Mouse (Mus musculus): Measurements from ENCODE around the gene Pdlim4. TPM values are rescaled to one million over a fixed set of nuclear protein-coding genes. Genes with fewer than 3 reads are reported as not detected.
"Not testable (repeated sequence)": the region's sequence is repeated elsewhere in the genome, so short reads cannot be mapped to it uniquely, and the experiment has no call there.

Pdlim4 gene
- polyA plus RNA-seq, 1 experiment from 2014 or later = 33.9 TPM

DNA sequence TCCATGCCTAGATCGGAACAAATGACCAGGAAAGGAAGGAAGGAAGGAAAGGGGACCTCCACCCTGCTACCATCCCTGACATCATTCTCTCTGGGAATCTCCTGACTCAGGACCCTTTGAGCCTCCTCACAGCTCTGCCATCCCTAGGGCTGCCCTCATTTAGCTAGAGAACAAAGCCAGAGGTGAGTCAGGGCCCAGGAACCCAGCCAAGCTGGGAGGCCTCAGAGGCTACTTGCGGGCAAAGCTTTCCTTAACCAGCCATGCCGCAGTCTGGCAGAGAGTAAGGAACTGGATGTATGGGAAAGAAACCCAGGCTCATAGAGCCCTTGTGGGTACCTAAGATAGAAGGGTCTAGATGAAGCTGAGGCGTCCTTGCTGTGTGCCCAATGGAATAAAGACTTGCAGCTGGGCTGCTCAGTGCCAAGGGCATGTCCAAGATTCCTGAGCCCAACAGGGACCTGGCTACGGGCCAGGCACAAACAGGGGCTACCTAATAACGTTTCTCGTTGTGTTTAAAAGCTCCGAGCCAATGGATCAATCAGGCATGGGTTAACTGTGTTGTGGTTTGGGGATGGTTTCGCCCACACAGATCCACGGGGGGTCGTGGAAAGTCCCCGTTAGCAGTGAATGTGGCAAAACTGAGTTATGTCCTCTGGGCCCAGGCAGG lies 6.6 kb downstream of the Pdlim4 start:
- no peak overlapping the region for H3K27ac ChIP-seq
- H3K4me3 ChIP-seq (ENCODE audit: inconsistent target) = no peak overlapping the region

DNA sequence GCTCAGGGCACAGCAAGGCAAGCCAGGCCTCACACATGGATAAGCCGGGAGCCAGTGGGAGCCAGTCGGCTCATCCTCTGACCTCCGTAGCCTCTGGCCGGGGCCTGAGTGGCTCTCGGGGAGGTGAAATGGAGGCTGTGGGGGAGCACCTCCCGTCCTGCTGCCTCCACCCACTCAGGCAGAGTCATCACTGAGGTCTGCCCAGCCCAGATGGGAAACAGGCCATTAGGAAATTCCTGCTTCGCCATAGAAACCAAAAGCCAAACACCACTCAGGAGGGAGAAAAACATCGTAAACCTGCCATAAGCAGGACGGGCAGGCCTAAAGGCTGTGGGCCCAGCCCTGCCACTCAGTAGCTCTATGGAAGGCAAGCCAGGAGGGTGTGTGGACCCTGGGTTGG lies 8.5 kb downstream of the Pdlim4 start:
- no peak overlapping the region for H3K27ac ChIP-seq
- WGBS (ENCODE audit: missing documents) = 87% methylated on average over 9 of the region's 9 CpGs
- H3K79me2 ChIP-seq (ENCODE audit: inconsistent target) = peaks cover 5% of the 10 kb centered on the region; the same call in 1 of the 2 replicates
- H3K4me3 ChIP-seq (ENCODE audit: inconsistent target) = no peak overlapping the region
- H3K36me3 ChIP-seq (ENCODE audit: inconsistent target) = peaks cover 78% of the 10 kb centered on the region

More for the DNA sequence above, 6.6 kb downstream of the Pdlim4 start:
- H3K36me3 ChIP-seq (ENCODE audit: inconsistent target) = peaks cover 65% of the 10 kb centered on the region
- peaks cover 24% of the 10 kb centered on the region; the same call in 1 of the 2 replicates for H3K79me2 ChIP-seq (ENCODE audit: inconsistent target)
- WGBS (ENCODE audit: missing documents) = 89% methylated on average over 12 of the region's 12 CpGs

DNA sequence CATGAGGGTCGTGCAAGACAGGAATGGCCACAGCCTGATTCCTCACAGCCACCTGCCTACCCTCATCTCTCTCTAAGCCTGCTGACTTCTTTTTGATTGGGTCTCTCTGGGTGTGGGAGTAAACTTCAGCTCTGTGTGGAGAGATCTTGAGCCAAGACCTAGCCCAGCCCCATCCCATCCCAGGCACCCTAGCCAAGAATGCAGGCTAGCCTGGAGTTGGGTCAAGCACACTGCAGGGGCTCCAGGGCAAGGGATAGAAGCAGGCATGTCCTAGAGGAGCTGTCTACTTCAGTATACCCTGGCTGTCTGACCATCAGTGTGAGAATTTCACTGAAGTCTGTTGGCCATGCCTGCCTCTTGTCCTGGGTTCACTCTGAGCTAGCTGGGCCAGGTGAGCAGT lies 9.3 kb downstream of the Pdlim4 start:
- H3K79me2 ChIP-seq (ENCODE audit: inconsistent target) = no peaks in the 10 kb centered on the region; the same call in 1 of the 2 replicates
- no peak overlapping the region for H3K27ac ChIP-seq
- WGBS (ENCODE audit: missing documents) = 91% methylated on average over 1 of the region's 1 CpGs
- H3K4me3 ChIP-seq (ENCODE audit: inconsistent target) = no peak overlapping the region
- H3K36me3 ChIP-seq (ENCODE audit: inconsistent target) = peaks cover 86% of the 10 kb centered on the region

DNA sequence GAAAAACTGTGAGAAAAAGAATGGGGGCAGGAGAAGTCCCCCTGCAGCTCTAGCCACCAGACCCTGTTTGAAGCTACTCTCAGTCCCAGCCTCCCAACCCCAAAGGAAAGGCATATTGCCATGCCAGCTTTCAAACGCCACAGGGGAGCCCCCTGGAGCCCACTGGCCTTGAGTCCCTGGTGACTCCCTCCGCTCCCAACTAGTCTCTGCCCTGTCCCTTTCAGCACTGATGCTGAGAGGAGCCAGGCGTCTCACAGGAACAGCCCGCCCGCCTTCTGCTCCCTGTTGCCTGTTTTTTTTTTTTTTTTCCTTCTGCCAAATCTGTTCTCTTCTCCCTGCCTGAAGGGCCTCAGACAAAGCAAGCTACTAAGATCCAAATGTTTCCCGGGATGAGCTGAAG lies 10.2 kb downstream of the Pdlim4 start:
- Histone ChIP-seq H3K79me2 (ENCODE audit: inconsistent target) (no peaks in the 10 kb centered on the region; the same call in 1 of the 2 replicates), H3K27ac (no peak overlapping the region), H3K36me3 (ENCODE audit: inconsistent target) (peaks cover 88% of the 10 kb centered on the region), H3K4me3 (ENCODE audit: inconsistent target) (no peak overlapping the region)
- WGBS (ENCODE audit: missing documents) = 82% methylated on average over 6 of the region's 6 CpGs

DNA sequence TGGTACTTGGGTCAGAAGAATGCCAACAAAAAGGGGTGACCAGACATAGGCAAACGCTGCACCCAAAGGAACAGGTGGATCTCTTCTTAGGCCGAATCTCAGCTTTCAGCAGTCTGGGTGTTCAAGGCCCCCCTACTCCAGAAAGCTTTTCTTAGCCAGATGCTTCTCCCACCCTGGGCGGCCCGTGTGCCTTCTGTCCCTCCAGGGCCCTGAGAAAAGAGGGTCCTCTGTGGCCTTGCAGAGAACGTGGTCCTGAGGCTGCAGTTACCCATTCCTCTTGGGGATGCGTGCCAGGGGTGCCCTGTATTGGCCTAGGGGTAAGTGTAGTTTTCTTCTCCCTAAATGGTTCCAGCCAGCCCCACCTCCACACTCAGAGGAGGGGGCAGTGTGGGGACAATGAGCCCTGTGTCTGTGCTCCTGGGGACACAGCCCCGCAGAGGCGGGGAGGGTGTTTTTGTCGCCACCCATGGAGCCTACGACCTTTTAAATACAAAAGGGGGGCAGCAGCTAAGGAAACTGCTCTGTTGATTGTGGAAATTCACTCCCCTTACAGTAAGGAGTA lies 10.7 kb downstream of the Pdlim4 start:
- Histone ChIP-seq H3K4me3 (ENCODE audit: inconsistent target) (no peak overlapping the region), H3K36me3 (ENCODE audit: inconsistent target) (peaks cover 88% of the 10 kb centered on the region), H3K27ac (no peak overlapping the region), H3K79me2 (ENCODE audit: inconsistent target) (no peaks in the 10 kb centered on the region)
- 88% methylated on average over 9 of the region's 10 CpGs for WGBS (ENCODE audit: missing documents)

DNA sequence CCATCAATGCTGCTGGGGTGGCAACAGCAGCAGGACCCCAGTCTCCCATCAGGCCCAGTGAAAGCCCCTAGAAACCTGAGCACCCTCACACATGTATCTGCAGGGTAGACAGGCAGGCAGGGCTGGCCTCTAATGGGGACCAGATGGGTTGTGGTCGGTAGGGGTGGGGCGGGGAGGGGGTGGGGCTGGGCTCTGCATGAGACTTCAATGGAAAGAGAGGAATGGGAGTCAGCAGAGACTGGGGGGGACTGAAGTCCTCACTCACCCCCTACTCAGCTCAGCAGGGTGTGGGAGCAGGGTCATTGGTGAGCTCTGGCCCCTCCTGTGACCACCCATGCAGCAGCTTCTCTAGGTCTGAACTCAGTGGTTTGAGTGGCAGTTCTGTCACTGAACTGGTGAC lies 11.4 kb downstream of the Pdlim4 start:
- no peaks in the 10 kb centered on the region for H3K79me2 ChIP-seq (ENCODE audit: inconsistent target)
- H3K36me3 ChIP-seq (ENCODE audit: inconsistent target) = peaks cover 88% of the 10 kb centered on the region
- H3K27ac ChIP-seq = no peak overlapping the region
- WGBS (ENCODE audit: missing documents) = 50% methylated on average over 1 of the region's 2 CpGs
- H3K4me3 ChIP-seq (ENCODE audit: inconsistent target) = no peak overlapping the region

DNA sequence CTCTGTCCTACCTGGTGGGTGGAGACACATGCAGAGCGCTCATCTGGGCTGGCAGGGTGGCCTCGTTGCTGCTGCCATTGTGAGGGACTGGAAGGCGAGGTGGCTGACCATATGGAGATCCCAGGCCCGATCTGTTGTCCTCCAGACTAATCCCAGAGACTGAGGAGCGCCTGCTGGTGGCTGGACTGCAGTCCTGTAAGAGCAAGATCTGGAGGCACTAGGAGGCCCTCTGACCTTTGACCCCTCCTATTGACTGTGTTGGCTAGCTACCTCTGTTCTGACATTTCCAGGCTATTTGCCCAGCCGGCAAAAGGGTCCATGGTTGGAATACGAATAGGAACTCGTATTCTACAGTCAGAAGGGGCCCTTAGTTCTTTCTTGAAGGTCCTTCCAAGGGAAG lies 12.7 kb downstream of the Pdlim4 start:
- Histone ChIP-seq H3K79me2 (ENCODE audit: inconsistent target) (no peaks in the 10 kb centered on the region), H3K4me3 (ENCODE audit: inconsistent target) (no peak overlapping the region), H3K27ac (no peak overlapping the region), H3K36me3 (ENCODE audit: inconsistent target) (peaks cover 82% of the 10 kb centered on the region)
- WGBS (ENCODE audit: missing documents) = 85% methylated on average over 8 of the region's 8 CpGs

DNA sequence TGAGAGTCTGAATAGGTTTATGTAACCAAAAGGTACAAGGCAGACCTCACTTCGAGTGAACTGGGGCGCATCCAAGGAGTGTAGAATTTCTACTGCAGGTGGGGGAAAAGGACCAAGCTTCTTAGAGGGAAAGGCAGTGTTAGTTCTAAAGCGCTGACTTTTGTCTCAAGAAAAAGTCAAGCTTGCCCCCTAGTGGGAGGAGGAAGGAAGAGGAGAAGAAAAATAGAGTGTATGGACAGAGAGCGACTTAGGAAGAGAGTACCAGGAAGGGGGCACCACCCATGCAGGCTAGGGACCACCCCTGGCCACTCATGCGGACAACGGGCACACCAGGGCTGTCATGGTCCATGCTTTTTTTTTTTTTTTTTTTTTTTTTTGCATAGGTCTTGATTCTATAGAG lies 14.6 kb downstream of the Pdlim4 start:
- 21% methylated on average over 6 of the region's 6 CpGs for WGBS (ENCODE audit: missing documents)
- Histone ChIP-seq H3K4me3 (ENCODE audit: inconsistent target) (no peak overlapping the region), H3K36me3 (ENCODE audit: inconsistent target) (peaks cover 63% of the 10 kb centered on the region; the same call in 1 of the 2 replicates), H3K79me2 (ENCODE audit: inconsistent target) (no peaks in the 10 kb centered on the region), H3K27ac (no peak overlapping the region)

DNA sequence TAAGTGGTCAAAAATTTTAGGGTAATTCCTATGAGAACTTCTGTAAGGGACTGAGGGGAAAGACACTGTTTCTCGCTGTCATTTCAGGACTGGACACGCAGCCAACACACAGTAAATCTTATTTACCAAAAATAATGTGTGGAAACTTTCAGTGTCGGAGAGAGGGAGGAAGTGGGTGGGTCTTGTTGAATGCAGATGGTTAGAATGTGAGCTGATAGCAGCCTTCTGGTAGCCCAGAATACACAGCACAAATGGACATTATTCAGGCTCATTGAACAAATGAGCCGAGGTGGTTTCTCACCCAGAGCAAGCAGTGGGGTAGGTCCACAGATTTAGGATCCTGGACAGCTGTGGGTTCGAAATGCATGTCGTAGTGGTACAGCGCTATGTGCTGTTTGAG lies 15.7 kb downstream of the Pdlim4 start:
- whole genome bisulfite sequencing (ENCODE audit: missing documents) = 65% methylated on average over 7 of the region's 7 CpGs
- Histone ChIP-seq H3K4me3 (ENCODE audit: inconsistent target) (no peak overlapping the region), H3K79me2 (ENCODE audit: inconsistent target) (no peaks in the 10 kb centered on the region), H3K36me3 (ENCODE audit: inconsistent target) (peaks cover 52% of the 10 kb centered on the region; the same call in 1 of the 2 replicates), H3K27ac (no peak overlapping the region)

DNA sequence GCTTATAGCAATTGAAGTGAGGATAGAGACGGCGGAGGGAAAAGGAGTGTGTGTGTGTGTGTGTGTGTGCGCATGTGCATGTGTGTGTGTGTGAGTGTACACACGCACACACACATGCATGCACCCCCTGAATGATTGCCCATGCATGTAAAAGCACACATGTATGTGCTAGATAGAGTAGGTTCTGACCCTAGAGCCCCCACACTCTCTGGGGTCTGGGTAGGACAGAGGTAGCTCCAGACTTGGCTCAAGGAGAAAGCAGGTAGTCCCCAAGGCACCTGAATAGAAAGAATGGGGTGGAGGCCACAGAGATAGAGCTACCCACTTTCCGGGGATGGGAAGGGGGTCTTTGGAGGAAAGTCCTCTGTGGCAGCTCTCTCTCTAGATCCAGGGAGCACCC lies 16.7 kb downstream of the Pdlim4 start:
- Histone ChIP-seq H3K27ac (no peak overlapping the region), H3K36me3 (ENCODE audit: inconsistent target) (peaks cover 43% of the 10 kb centered on the region; the same call in 1 of the 2 replicates), H3K4me3 (ENCODE audit: inconsistent target) (no peak overlapping the region), H3K79me2 (ENCODE audit: inconsistent target) (no peaks in the 10 kb centered on the region)
- WGBS (ENCODE audit: missing documents) = 95% methylated on average over 4 of the region's 5 CpGs

DNA sequence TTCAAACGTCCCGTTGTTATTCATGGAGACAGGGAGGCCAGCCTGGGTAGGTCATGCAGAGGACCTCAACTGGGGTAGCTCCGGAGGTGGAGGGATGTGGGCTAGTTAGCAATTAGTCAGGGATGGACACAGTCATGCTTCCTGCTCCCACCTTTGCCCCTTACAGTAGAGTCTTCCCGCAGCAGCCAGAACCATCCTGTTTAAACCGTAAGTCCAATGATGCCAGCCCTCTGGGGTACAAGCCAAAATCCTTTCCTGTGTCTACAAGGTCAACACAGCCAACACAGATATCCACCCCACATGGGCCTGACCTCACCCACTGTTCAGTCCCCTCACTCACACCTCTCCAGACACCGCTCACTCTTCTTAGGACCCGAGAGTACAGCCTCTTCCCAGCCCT lies 17.7 kb downstream of the Pdlim4 start:
- WGBS (ENCODE audit: missing documents) = 91% methylated on average over 7 of the region's 7 CpGs
- Histone ChIP-seq H3K27ac (no peak overlapping the region), H3K4me3 (ENCODE audit: inconsistent target) (no peak overlapping the region), H3K79me2 (ENCODE audit: inconsistent target) (no peaks in the 10 kb centered on the region), H3K36me3 (ENCODE audit: inconsistent target) (peaks cover 39% of the 10 kb centered on the region; the same call in 1 of the 2 replicates)

DNA sequence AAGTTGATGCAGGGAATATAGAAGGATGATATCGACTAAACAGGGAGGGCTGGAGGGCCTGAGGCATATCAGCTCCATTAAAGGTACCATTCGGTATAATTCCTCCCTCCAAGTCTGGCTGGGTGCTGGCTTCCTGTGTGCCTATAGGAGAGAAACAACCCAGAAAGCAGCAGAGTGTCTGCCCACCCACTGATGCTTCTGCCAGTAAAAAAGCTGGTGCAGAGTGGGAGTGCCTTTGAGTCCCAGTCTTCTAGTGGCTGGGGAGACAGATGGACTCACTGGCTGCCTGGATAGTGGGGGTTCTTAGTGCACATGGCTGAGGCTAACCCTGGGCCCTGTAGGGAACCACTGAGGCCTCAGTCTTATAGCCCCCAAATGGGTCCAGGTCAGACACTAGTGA lies 18.6 kb downstream of the Pdlim4 start:
- Histone ChIP-seq H3K36me3 (ENCODE audit: inconsistent target) (peaks cover 29% of the 10 kb centered on the region; the same call in 1 of the 2 replicates), H3K27ac (no peak overlapping the region), H3K79me2 (ENCODE audit: inconsistent target) (no peaks in the 10 kb centered on the region), H3K4me3 (ENCODE audit: inconsistent target) (no peak overlapping the region)
- 94% methylated on average over 2 of the region's 2 CpGs for WGBS (ENCODE audit: missing documents)

DNA sequence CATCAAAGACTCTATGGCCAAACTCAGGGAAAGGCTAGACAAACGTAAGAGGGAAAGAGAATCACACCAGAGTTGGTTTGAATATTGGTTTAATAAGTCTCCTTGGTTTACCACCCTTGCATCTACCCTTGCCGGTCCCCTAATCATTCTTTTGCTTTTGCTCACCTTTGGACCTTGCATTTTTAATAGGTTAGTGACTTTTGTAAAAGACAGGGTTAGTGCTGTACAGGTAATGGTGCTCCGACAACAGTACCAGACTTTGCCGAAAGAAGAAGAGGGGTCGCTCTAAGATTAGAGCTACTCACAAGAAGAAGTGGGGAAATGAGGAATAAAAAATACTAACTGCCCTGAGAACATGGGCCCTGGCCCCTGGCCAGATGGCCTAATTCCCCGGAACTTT lies 28.1 kb downstream of the Pdlim4 start:
- H3K36me3 ChIP-seq (ENCODE audit: inconsistent target) = no peaks in the 10 kb centered on the region
- H3K4me3 ChIP-seq (ENCODE audit: inconsistent target) = no peak overlapping the region
- H3K79me2 ChIP-seq (ENCODE audit: inconsistent target) = no peaks in the 10 kb centered on the region
- H3K27ac ChIP-seq = no peak overlapping the region
- 96% methylated on average over 6 of the region's 6 CpGs for WGBS (ENCODE audit: missing documents)

DNA sequence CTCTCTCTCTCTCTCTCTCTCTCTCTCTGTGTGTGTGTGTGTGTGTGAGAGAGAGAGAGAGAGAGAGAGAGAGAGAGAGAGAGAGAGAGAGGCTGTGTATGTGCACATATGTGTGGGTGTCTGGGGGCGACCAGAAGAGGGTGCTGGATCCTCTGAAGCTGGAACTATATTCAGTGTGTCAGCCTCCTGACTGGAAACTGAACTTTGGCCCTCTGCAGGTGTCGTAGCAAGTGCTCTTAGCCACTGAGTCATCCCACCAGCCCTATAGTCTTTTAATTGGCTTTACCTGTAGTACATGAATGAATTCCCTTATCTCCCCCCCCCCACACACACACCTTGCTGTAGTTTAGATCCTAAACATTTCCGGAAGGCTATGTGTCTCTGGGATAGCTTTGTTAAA lies 35.9 kb downstream of the Pdlim4 start:
- no CpG with 5 or more reads among the region's 3 CpGs for WGBS (ENCODE audit: missing documents)

DNA sequence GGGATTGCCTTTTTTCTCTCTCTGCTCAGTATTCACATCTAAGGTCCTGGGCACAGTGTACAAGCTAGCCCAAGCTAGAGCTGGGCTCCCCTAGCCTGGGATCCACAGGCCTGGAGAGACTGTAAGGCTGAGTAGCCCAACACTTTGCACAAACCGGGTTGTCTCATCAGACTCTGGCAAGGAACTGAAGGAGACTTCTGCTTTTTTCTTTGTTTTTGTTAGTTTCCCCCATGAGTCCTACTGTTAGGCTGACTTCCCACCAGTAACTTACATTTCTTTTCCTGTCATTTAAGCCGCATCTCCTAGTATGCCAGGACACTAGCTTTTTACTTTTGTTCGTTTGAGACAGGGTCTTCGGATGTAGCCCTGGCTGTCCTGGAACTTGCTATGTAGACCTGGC lies 39.8 kb downstream of the Pdlim4 start:
- Histone ChIP-seq H3K4me3 (ENCODE audit: inconsistent target) (peak overlapping the region; percentile 43), H3K79me2 (ENCODE audit: inconsistent target) (no peaks in the 10 kb centered on the region), H3K36me3 (ENCODE audit: inconsistent target) (no peaks in the 10 kb centered on the region), H3K27ac (peak overlapping the region; percentile 84)
- 7% methylated on average over 4 of the region's 4 CpGs for WGBS (ENCODE audit: missing documents)

More for the DNA sequence above, 35.9 kb downstream of the Pdlim4 start:
- not testable (repeated sequence) for H3K79me2 ChIP-seq (ENCODE audit: inconsistent target); H3K27ac ChIP-seq; H3K4me3 ChIP-seq (ENCODE audit: inconsistent target); H3K36me3 ChIP-seq (ENCODE audit: inconsistent target)

Measured in macrophage (primary cell).